Mouse (Mus musculus) retina, embryonic 14.5 days (tissue): Measurements from ENCODE around the gene Pp2d1.
"Not testable (repeated sequence)": the region's sequence is repeated elsewhere in the genome, so short reads cannot be mapped to it uniquely, and the experiment has no call there.

Source experiments
- DNase-seq: peaks from one replicate; pipeline ENCODE4 v3.0.0-alpha.2; 2015; ENCODE audit warnings: low spot score

The Pp2d1 gene

GRCm38 (mm10) chr17:53539351-53539750 is at the start of gene Pp2d1:
TSS of gene Pp2d1 (minus strand) at chr17:53539451.
- not testable (repeated sequence) for DNase-seq

DNA sequence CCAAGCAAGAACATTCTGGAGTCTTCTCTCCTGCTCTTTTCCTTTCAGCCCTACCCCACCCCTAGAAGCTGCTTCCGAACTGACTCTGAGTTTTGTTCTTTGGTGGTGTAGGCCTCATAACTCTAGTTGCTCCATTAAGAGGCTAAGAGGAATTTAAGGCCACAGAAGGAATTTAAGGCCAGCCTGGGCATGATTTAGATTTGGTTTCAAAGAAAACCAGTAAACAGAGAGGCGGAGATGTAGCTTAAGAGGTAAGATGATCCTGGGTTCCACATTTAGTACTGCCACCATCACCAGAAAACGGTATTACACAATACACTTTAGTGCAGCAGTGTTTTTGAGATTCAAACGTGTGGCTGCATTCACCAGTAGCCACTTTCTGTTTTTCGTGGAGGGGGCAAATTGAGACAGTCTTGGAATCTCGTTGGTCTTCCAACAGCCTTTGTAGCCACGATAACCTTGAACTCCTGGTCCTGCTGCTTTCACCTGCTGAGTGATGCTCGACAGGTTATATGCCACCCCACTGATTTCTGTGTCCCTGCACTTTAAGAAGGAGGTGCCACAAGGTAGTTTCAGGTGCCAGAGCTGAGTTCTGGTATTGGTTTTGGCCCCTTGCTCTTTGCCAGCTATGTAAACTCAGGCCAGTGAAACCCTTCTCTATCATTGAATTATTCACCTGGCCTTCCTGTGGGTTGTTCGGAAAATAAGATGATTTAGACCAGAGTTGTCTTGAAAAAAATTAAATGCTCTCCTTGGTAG is 49.0 kb upstream of the Pp2d1 start:
- DNase-seq, result no peak

DNA sequence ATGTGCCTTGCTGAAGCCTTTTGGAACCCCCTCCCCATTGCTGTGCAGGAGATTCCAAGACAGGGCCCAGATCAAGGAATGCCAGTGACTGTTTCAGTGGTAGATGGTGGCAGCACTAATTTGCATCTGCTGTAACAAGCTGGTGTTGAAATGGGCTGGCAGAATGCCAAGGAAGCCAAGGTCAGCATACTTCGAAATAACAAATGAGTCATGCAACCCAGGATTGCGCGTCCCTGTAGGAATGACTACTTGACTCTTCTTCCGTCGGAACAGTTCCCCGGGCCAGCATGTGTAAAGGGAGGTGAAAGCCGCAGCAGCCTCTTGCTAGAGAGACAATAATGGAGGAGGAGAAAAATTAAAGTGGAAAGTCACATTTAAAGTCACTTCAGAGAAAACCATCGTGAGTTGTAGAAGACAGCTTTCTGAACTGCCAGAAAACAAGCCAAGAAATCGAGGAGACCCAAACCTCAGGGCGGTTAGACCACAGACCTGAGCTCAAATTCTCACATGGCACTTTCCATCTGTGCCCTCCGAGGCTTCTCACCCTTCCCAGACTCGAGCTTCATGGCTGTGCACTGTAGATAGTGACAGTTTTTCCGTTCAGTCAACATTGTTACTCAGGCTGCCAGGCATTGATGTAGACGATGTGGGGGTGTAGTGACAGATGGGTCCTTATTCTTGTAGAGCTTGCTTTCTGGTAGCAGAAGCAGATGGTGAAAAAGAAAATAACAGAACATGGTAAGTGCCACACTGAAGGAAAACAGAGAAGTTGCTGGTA is 48.0 kb upstream of the Pp2d1 start:
- peak; percentile 37 for DNase-seq

DNA sequence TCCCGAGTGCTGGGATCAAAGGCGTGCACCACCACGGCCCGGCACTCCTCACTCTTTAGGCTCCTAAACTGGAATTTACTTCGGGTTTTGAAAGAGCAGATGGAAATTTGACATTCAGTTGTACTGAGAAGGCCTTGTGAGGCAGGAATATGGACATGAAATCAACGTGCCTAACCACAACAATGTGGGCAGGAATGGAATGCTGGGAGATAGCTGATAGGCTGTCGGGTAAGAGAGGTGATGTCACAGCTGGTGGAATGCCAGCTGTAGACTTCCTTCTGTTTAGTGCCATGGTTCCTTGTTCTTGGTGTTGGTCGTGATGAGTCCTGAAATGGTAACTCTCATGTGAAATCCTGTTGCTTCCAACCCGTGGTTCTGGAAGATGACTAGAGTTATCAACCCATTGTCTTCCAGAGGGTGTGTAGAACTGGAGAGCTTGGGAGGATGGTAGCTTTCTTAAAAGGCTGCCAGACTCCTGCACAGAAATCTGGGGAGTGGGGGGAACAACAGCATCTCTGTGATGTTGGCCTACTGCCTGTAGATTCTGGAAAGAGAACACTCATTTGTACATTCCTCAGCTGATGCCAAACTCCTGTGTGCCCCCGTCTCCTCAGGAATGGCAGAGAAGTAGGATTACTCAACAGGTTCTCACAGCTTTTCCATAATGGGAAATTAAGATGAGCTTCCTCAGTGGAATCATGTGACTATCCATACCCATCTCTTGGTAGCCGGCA is 44.8 kb upstream of the Pp2d1 start:
- no peak for DNase-seq

- no peak for DNase-seq
Observed at GRCm38 (mm10) chr17:53582805-53583204, 43.6 kb upstream of the Pp2d1 start.

GRCm38 (mm10) chr17:53582026-53582585 is 42.9 kb upstream of the Pp2d1 start:
- DNase-seq, result no peak

DNA sequence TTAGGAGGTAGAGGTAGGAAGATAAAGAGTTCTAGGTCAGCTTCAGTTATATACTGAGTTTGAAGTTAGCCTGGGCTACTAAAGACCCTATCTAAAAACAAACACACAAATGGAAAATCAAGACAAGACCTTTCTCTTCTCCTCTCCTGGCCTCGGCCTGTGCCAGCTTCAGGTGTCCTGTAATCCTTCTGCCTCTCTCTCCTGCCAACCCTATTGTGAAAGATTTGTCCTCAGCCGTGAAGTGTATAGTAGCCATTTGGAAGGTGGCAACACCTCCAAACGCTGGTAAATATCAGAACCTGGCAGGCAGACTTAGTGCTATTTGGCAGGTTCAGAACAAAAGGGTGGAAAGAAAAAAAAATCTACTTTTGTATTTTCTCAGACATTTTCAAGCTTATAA is 41.0 kb upstream of the Pp2d1 start:
- DNase-seq, result no peak

- no peak for DNase-seq
Observed at GRCm38 (mm10) chr17:53579612-53580011, 40.4 kb upstream of the Pp2d1 start.

- peak; percentile 78 for DNase-seq
Observed at GRCm38 (mm10) chr17:53578776-53579175, 39.5 kb upstream of the Pp2d1 start.

DNA sequence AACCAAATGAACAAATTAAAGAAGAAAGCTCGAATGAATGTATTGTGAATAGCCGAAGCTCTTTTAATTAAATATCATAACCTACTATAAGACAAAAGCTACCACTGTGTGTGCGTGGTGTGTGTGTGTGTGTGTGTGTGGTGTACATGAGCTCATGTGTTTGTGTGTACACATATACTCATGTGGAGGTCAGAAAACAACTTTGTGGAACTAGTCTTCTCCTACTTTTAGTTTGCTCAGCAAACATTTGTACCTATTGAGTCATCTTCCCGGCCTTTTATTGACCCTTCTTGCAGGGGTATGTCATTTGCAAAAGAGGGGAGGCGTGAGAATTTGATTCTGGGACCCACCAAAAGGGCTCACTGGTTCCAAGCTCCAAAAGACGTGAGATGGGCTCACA is 39.0 kb upstream of the Pp2d1 start:
- DNase-seq, result no peak

- no peak for DNase-seq
Observed at GRCm38 (mm10) chr17:53577754-53578153, 38.5 kb upstream of the Pp2d1 start.

GRCm38 (mm10) chr17:53577151-53577550 is 37.9 kb upstream of the Pp2d1 start:
- no peak for DNase-seq

DNA sequence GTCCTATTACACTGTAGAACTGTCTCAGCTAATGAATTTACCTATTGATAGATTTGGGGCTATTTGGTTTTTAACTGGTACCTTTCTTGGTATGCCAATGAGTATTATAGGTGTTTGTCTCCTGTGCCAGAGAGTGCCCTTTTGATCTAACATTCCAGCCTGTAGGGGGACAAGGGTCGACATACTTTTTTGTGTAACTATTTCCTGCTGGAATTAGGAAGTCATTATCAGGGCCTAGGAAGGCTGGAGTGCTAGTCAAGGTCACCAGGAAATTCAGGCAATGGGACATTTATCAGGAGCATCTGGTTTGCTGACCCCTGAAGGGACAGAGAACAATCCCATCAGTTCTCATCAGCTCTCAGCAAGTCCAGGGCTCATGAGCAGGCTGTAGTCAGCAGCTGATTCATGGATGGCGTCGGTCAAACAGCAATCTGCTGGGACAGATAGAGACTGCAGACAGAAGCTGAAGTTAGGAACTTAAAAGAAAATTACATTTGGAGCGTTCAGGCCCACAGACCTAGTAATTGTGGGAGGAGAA is 33.8 kb upstream of the Pp2d1 start:
- no peak for DNase-seq

DNA sequence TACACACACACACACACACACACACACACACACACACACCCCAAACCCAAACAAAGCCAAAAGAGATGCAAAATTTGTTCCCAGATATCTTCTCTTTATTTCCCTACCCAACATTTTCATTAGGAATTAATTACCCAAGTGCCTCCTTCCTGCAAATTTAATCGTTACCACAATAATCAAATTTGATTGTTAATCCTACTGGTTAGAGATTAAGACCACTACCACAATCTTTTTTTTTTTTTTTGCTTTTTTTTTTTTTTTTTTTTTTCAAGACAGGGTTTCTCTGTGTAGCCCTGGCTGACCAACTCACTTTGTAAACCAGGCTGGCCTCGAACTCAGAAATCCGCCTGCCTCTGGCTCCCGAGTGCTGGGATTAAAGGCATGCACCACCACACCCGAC is 31.7 kb upstream of the Pp2d1 start:
- not testable (repeated sequence) for DNase-seq

DNA sequence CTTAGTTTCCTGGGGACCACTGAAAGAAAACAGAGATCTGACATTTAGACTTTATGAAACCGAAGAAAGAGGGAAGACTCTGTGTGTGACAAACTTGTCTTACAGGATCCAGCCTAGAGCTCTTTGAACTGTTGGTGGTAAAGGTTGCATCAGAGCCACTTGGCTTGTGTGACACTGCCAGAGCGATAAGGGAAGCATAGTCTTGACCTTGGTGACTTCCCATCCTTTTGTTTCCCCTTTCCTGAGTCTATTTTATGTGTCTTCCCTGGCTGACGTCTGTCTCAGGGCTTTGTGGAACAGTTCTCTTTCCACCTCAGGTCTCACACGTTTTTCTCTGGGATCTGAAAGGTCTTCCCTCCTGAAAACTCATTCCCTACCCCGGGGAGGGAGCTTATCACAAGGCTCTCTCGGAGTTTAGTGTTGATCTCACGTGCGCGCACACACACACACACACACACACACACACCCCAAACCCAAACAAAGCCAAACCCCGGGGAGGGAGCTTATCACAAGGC is 31.2 kb upstream of the Pp2d1 start:
- peak; percentile 22 for DNase-seq

- peak; percentile 66 for DNase-seq
Observed at GRCm38 (mm10) chr17:53569829-53570228, 30.6 kb upstream of the Pp2d1 start.

DNA sequence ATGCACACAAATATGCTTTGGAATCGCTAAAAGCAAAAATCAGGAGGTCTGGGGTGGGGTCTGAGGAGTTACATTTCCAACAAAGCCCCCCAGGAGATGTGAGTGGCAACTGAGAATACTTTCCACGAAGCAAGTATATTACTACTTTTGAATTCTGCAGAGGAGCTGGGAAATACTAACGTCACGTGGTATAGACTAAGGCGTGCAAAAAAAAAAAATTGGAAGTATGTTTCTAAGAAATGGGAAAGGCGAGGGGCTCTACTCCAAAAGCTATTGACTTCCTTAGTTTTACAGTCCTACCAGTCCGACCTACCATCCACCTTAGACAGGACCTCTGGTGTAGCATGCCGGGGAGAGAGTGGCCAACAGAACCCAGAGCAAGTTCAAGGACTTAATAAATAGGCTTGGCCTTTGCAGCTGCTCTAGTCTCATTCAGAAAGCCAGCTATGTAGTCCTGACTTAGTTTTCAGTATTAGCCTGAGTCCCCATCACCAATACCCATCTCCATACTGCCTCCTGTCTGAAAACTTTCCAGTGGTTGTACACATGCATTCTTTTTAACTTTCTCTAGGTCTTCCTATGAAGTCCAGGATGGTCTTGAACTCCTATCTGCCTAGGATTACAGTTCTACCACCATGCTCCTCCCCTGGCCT is 29.6 kb upstream of the Pp2d1 start:
- DNase-seq, result no peak

DNA sequence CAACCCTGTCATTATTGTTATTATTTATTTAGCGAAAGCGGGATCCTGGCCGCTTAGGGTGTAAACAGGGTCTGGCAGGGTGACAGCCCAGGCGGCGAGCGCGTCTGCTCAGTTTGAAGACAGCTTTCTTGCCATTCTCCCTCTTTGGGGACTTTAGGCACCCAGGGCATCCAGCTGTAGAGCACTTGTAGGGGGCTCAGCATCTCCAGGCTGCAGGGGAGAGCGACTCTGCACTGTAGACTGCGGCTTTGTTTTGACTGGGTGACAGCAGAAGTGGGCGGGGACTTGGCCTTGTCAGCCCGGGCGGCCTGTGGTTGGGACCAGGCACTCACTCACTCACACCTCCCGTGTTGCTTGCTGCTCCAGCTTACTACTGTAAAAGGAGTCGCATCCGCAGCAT is 28.9 kb upstream of the Pp2d1 start:
- DNase-seq, result peak; percentile 85

GRCm38 (mm10) chr17:53567346-53568101 is 28.3 kb upstream of the Pp2d1 start:
- DNase-seq, result peak; percentile 67

GRCm38 (mm10) chr17:53566919-53567345 is 27.7 kb upstream of the Pp2d1 start:
- peak; percentile 76 for DNase-seq
